Mouse (Mus musculus): Measurements from ENCODE around the gene Mylk2.

GRCm38 (mm10) chr2:152924128-152924527 lies 13.0 kb downstream of the Mylk2 start:
- TF ChIP-seq CTCF (IDR thresholded peaks at IDR 0.05; ENCODE audit: low read depth) (no peak), EP300 (IDR thresholded peaks at IDR 0.05; ENCODE audit: low read depth) (no peak)
